Mouse (Mus musculus) lung, adult 2 months (tissue): ENCODE data around the gene Snrpc.

ENCODE experiments used
- CTCF ChIP-seq: fragments of 200-500 bp; IDR thresholded peaks from 2 replicates; pipeline ENCODE4 v1.5.1; 2011; ENCODE audit warnings: mild to moderate bottlenecking, low read length, control low read depth; ENCODE audit not compliant: insufficient read depth
- POLR2A ChIP-seq: fragments of 200-500 bp; IDR thresholded peaks from 2 replicates; pipeline ENCODE4 v1.6.1; 2011; ENCODE audit warnings: low read depth, mild to moderate bottlenecking, control low read depth, low read length, borderline replicate concordance; ENCODE audit errors: extremely low read depth

DNA sequence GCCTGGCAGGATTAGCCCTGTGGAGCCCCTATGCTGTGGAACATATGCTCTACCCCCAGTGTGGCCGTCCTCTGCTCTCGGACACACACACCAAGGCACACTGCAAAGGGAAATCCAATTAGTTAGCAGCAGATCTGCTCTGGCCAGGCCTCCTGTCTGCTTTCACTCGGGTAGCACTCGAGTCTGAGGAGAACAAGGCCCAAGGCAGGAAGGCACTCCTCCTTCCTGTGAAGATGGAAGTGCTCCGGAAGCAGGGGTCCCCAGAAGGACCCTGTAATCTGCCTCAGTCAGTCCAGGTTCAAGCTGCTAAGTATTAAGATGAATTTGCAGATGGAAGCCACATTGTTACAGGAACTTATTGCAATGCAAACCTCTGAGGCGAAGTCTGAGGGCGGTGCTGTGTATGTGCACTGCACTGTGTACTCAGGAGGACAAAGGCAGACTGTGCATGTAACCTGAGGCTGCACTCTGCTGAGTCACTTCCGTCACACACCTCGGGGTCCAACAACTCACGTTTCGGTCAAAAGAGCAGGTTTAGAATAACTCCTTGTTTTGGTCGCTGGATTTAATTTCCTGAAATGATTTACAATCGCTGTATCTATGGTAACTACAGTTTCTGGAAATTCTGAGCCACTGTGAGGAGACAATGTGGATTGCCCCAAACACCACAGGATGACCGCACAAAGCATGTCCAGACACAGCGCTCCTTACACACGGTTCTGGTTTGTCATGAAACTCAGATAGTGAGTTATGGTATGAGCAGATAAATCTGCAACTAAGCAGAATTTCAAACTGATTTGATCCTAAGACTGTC is 38.0 kb upstream of the Snrpc start:
- TF ChIP-seq CTCF (no peak), POLR2A (no peak)
